Mouse (Mus musculus): ENCODE data around the gene Crtam. TPM values are rescaled to one million over a fixed set of nuclear protein-coding genes. Genes with fewer than 3 reads are reported as not detected.

Crtam gene
- total RNA-seq, 2 experiments from 2014 or later: 0.10 TPM; not detected in 1

- ATAC-seq (replicated peaks; ENCODE audit: poor library complexity, severe bottlenecking): no peak
These were observed 7.3 kb upstream of the Crtam start for GRCm38 (mm10) chr9:41011512-41012436.

- no peak for ATAC-seq (replicated peaks; ENCODE audit: poor library complexity, severe bottlenecking)
These were observed 3.4 kb upstream of the Crtam start for GRCm38 (mm10) chr9:41007785-41008184.

GRCm38 (mm10) chr9:40997116-40997779 lies 7.2 kb downstream of the Crtam start:
- no peak for ATAC-seq (replicated peaks; ENCODE audit: poor library complexity, severe bottlenecking)

- no peak for ATAC-seq (replicated peaks; ENCODE audit: poor library complexity, severe bottlenecking)
These were observed 10.4 kb downstream of the Crtam start for GRCm38 (mm10) chr9:40994075-40994474.

- ATAC-seq (replicated peaks; ENCODE audit: poor library complexity, severe bottlenecking): no peak
These were observed 12.9 kb downstream of the Crtam start for GRCm38 (mm10) chr9:40991511-40991910.

GRCm38 (mm10) chr9:40989940-40990588 lies 14.4 kb downstream of the Crtam start:
- ATAC-seq (replicated peaks; ENCODE audit: poor library complexity, severe bottlenecking): peak; percentile 50

GRCm38 (mm10) chr9:40984313-40984712 lies 20.1 kb downstream of the Crtam start:
- ATAC-seq (replicated peaks; ENCODE audit: poor library complexity, severe bottlenecking): no peak

- no peak for ATAC-seq (replicated peaks; ENCODE audit: poor library complexity, severe bottlenecking)
These were observed 20.7 kb downstream of the Crtam start for GRCm38 (mm10) chr9:40983758-40984157.

- peak; percentile 55 for ATAC-seq (replicated peaks; ENCODE audit: poor library complexity, severe bottlenecking)
These were observed 21.9 kb downstream of the Crtam start for GRCm38 (mm10) chr9:40982480-40982879.

- peak; percentile 78 for ATAC-seq (replicated peaks; ENCODE audit: poor library complexity, severe bottlenecking)
These were observed 30.2 kb downstream of the Crtam start for GRCm38 (mm10) chr9:40974042-40974801.

- ATAC-seq (replicated peaks; ENCODE audit: poor library complexity, severe bottlenecking): no peak
These were observed 40.1 kb downstream of the Crtam start for GRCm38 (mm10) chr9:40964418-40964714.

- ATAC-seq (replicated peaks; ENCODE audit: poor library complexity, severe bottlenecking): 0 out of 2 replicates have a peak, but pooled peaks have one; percentile 7
These were observed 40.6 kb downstream of the Crtam start, which contains the start of gene Jhy for GRCm38 (mm10) chr9:40963586-40964417. Gene Jhy, minus strand, starts transcription at chr9:40964118.

GRCm38 (mm10) chr9:40961401-40961800 lies 43.0 kb downstream of the Crtam start:
- no peak for ATAC-seq (replicated peaks; ENCODE audit: poor library complexity, severe bottlenecking)

GRCm38 (mm10) chr9:40949039-40949615 lies 55.3 kb downstream of the Crtam start:
- no peak for ATAC-seq (replicated peaks; ENCODE audit: poor library complexity, severe bottlenecking)

- no peak for ATAC-seq (replicated peaks; ENCODE audit: poor library complexity, severe bottlenecking)
These were observed 56.0 kb downstream of the Crtam start for GRCm38 (mm10) chr9:40948473-40948872.

GRCm38 (mm10) chr9:40947131-40947530 lies 57.3 kb downstream of the Crtam start:
- no peak for ATAC-seq (replicated peaks; ENCODE audit: poor library complexity, severe bottlenecking)

- no peak for ATAC-seq (replicated peaks; ENCODE audit: poor library complexity, severe bottlenecking)
These were observed 67.0 kb downstream of the Crtam start for GRCm38 (mm10) chr9:40937425-40937824.

GRCm38 (mm10) chr9:40933323-40933722 lies 71.1 kb downstream of the Crtam start:
- ATAC-seq (replicated peaks; ENCODE audit: poor library complexity, severe bottlenecking): no peak

GRCm38 (mm10) chr9:40927351-40927980 lies 77.0 kb downstream of the Crtam start:
- ATAC-seq (replicated peaks; ENCODE audit: poor library complexity, severe bottlenecking): no peak

Measured in granulocyte monocyte progenitor cell, adult 5-6 weeks (primary cell).